Mouse (Mus musculus) urinary bladder, postnatal 36 days (tissue): ENCODE results near the gene Dmkn.
"Not testable (repeated sequence)": the region's sequence is repeated elsewhere in the genome, so short reads cannot be mapped to it uniquely, and the experiment has no call there.

Source experiments
- DNase-seq, 2 experiments: peaks; one replicate each; pipeline ENCODE4 v3.0.0; 2022; ENCODE audit warnings: low spot score in 2 of 2, mixed read lengths in 1 of 2

Dmkn gene

GRCm38 (mm10) chr7:30763456-30763855 lies at the start of gene Dmkn:
Gene Dmkn (plus strand): TSS chr7:30763756.
- DNase-seq: no peak

GRCm38 (mm10) chr7:30717006-30717715 lies 46.4 kb upstream of the Dmkn start:
- DNase-seq: peak in 1 of 2 experiments; percentile 37

DNA sequence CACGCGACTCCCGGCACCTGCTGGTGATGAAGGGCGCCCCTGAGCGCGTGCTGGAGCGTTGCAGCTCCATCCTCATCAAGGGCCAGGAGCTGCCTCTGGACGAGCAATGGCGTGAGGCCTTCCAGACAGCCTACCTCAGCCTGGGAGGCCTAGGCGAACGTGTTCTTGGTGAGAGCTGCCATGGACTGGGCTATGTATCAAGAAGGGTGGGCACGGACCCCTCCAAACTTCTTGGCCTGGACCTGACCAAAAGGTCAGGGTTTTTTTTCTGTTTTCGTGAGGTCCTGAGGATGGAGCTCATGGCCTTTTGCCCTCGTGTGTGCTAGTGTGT lies 45.9 kb upstream of the Dmkn start:
- DNase-seq: no peak

GRCm38 (mm10) chr7:30719669-30720068 lies 43.9 kb upstream of the Dmkn start:
- no peak for DNase-seq

DNA sequence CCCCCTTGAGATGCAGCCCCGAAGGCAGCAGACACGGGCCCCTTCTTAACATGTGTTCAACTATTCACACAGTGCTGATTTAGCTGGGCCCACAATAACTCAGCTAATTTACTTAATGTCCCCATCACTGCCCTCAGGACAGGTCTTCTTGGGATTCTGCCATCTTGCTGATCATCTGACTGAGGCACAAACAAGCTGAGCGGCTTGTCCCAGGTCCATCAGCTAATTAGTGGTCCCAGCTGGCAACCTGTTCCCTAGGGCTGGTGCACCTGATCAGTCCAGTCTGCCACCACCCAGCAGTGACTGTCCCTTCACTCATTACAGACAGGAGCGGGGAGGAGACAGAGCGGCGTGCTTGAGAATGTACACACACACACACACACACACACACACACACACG lies 42.3 kb upstream of the Dmkn start:
- DNase-seq: no peak

DNA sequence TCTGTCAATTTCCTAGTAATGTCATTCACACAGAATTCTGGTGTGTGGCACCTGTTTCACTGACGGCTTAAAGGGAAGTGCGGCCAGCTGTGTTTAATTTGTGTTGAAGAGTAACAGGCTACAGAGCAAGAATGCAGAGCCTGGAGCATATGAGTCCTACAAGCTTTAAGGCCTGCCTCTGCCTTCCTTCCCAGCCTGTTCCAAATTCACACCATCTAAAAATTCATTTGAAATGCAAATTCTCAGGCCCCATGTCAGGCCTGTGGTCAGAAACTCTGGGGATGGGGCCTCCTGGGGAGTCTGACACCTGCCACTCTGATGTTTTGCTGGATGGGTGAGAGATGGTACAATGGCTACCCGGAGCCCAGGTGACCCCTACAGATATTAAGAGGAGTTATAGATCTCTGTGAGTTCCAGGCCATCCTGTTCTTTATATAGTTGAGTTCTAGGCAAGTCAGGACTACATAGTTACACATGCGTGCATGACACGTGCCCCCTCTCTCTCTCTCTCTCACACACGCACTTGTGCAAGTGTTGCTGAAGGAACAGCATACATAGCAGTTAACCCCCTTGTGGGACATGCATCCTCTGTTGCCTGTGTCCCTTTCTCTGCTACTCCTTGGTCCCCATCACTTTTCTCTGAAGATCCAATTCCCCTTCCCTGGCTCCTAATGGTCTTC lies 40.1 kb upstream of the Dmkn start:
- DNase-seq: no peak

- DNase-seq: no peak
Observed at GRCm38 (mm10) chr7:30728214-30728613, 35.3 kb upstream of the Dmkn start.

DNA sequence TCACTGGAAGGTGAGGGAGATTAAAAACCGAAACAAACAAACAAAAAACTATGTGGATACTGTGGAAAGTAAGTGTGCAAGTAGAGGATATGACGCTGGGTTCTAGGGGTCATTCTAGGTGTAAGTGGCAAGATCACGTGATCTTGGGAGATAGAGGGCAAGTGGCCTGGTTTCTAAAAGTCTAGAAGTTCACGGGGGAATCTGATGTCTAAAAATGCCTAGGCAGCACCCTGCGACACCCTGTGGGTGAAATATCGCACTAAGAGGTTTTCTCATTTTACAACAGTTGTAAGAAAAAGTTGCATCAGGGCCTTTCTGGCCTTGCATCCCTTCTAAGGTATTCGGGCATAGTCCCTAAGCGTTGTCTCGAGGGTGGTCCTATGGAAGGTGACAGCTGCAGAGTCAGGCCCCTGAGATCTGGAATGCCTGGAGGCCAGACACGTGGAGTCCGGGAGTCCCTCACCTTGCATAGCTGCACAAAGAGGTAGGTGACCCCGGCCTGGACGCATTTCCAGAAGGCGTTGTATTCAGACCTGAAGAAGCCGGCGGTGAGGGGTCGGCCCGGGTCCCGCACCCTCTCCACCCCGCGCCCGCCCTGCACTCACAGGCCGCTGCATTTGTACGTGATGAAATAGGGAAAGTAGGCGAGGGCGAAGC lies 34.7 kb upstream of the Dmkn start:
- no peak for DNase-seq

GRCm38 (mm10) chr7:30729396-30730063 lies 34.0 kb upstream of the Dmkn start, which contains the start of gene Tmem147:
Gene Tmem147 (minus strand): TSS chr7:30729540.
- peak; percentile 94 to 95 for DNase-seq

GRCm38 (mm10) chr7:30730064-30730722 lies 33.4 kb upstream of the Dmkn start:
- not testable (repeated sequence) for DNase-seq

DNA sequence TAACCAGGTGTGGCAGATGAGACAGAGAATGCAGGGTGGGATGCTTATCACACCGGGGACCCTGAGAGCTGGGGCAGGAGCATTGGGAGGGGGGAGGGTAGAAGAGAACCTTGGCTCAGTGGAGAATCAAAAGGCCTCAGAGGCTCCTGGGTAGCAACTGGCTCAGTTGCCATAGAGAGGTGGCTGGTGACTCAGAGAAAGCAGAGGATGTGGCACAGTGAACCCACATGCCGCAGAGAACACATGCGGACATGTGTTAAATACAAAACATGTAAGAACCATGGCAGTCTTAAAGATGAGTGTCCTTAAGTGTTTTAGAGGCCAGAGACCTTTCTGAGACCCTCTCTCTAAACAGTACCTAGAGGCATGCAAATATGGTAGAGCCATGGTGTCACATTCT lies 27.3 kb upstream of the Dmkn start:
- no peak for DNase-seq

- not testable (repeated sequence) for DNase-seq
Observed at GRCm38 (mm10) chr7:30742570-30742969, 21.0 kb upstream of the Dmkn start.

DNA sequence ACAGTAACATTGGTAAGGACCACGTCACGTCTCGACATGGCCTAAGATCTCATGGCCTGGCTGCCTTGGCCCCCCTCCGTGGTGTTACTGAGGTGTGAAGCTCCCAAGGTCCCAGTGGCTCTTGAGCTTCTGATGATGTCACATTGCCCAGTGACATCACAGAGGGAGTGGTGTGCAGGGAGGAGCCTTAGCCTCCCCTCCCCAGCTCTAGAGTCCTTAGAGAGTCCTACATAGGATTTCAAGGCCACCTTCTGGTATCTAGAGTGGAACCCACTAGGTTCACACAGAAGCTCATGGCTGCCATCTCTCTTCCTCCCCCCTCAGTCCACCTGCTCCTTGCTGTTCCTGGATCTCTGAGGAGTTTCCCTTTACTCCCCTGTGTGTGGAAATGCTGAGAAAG lies 19.9 kb upstream of the Dmkn start, which contains the start of gene Gapdhs:
TSS of gene Gapdhs (minus strand) at position 65 of the 400 bp plus-strand sequence.
- not testable (repeated sequence) for DNase-seq

DNA sequence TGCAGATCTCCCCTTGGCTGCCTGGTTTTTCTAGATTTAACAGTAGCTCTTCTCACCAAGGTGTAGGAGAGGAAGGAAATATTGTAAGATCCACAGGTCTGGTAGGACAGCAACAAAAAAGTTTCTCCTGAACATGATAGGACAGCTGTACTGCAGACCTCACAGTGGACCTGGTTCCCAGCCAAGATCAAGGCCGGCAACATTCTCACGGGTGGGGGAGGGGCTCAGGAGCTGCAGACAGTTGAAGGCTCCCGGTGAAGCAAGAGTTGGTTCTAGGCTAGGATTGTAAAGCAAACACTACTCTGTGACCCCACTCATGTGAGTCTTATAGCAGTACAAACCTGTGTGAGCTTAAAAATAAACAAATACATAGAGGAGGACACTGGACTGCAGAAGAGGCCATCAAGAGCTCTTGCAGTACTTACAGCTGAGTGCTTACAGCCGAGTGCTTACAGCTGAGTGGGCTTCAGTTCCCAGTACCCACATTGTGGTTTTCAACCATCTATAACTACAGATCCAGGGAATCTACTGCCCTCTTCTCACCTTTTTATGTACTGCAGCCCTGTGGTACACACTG lies 19.4 kb upstream of the Dmkn start:
- peak; percentile 54 to 69 for DNase-seq

GRCm38 (mm10) chr7:30747525-30748204 lies 15.9 kb upstream of the Dmkn start:
- no peak for DNase-seq

DNA sequence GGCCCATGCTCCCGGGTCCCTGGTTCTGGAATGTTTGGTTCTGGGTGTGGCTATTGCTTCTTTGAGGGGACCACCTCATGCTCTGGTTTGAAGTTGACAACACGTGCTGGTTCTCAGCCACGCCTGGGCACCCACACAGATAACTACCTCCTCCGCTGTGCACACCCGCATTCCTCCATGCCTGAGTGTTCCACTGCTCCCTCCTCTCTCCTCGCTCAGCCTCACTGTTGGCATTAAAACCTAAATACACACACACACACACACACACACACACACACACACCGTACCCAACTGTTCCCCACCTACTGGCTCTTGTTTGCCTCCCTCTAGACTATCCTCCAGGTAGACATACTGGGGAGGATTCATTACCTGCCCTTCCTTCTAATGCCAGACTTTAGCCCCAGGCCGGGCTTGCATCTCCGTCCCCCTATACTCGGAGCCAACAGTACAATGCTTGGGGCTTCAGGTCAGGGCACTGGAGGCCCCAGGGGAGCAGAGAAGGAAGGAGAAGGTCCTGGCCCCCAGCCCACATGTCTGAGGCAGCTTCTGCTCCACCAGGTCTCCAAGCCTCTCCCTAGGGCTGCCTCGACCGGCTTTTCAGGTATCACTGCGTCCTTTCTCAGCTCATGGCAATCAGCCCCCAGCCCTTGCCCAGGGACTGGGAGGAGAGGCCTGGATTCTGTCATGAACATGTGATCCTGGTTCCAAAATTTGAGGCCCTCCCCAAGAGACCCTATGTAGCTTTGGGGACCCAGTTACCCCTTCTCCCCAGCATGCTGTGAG lies 13.5 kb upstream of the Dmkn start:
- peak in 1 of 2 experiments; percentile 24 for DNase-seq

DNA sequence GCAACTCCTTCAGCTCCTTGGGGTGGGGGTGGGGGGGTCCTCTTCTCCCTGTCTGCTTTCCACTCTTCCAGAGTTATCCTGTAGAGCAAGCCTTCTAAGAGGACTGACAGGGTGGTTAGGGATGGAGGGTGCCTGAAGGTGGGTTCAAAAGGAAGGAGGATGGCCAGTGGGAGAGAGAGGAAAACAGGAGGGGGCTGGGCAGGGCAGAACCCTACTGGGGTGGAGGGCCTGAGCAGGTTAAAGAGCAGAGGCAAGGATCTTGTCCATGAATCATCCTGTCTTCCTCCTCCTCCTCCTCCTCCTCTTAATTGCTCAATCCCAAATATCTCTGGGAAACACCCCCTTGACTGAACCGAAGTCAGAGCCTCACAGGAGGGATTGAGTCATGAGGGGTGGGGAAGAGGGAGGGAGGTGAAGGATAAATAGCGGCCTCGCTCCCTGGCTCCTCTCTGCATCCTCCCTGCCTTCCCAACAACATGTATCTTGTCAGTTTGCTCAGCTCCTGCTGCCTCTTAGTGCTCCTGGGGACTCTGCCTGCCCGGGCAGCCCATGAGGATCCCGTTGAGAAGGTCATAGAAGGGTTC lies 12.4 kb upstream of the Dmkn start, which contains the start of gene Sbsn:
TSS of gene Sbsn (plus strand) at position 386 of the 584 bp plus-strand sequence.
- peak in 1 of 2 experiments; percentile 26 for DNase-seq

DNA sequence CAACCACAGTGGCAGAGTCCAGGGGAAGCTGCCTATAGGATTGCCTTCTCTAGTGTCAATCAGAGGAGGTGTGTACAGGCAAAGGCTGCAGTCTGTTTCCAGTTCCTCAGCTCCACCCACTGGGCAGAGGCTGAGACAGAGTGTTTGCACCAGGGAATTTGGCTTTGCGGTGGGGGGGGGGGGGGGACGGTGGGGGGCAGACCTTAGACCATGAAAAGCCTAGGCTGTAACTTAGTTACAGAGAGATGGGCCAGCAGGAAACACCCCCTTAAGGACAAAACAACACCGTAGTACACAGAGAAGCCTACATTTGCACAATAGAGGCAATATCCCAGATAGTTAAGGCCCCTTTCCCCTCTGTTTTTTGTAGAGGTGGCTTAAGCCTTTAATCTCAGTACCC lies 6.6 kb upstream of the Dmkn start:
- no peak for DNase-seq

DNA sequence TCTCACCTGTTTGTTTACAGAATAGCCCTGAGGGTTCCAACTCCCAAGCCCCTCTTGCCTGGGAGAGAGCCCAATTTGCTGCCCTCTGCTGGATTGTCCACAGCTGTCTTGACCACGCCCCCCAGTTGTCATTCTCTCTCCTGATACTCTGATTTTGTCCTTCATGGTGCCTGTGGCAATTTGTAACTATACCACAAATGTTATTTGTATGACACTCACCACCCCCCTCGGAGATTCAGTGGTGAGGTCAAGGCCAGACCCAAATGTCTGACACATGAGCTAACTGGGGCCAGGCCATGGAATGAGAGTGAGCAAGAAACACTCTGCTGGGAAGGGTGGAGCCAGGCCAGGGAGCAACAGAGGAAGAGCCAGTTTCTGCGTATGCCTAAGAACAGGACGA lies 4.7 kb upstream of the Dmkn start:
- no peak for DNase-seq
